Mouse (Mus musculus): ENCODE results near the gene Ddi1. TPM values are rescaled to one million over a fixed set of nuclear protein-coding genes. Genes with fewer than 3 reads are reported as not detected.

Ddi1 gene
- polyA plus RNA-seq (2015; fragmentation: Nextera tagmentation; extraction: Ambion mirVana): 0.05 and 0.07 TPM in 2 replicates

DNA sequence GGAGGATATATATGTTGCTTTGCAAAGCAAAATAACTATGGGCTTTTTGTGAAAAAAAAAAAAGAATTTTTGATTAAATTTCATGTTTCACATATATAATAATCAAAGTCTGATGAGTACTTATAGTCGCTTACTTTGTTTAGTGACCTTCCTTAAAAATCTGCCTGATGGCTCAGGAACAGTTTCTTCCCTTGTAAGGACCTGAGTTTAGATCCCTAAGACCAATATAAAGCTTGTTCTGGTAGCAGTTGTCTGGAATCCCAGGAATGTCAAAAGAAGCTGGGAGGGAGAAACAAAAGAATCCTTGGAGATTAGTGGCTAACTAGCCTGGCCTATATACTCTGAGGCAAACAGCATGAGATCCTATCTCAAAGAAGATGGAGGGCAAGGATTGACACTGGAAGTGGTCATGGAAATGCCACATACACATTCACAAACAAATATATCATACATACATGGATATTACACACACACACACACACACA is at the start of gene Ddi1:
Gene Ddi1 (minus strand): TSS at position 51 of the 485 bp plus-strand sequence.
- H3K27me3 ChIP-seq (replicated peaks; ENCODE audit: control insufficient read depth, insufficient read depth, low read length): no peaks in the 10 kb centered on the region
- H3K27ac ChIP-seq (ENCODE audit: low read length): no peak within 1 kb of the TSS
- no peaks in the 10 kb centered on the region; the same call in 1 of the 2 replicates for H3K4me1 ChIP-seq (ENCODE audit: control insufficient read depth, insufficient read depth, low read length)
- no peak within 1 kb of the TSS for H3K4me2 ChIP-seq (ENCODE audit: low read depth, low read length)
- ATAC-seq: no peak
- H3K36me3 ChIP-seq (ENCODE audit: control insufficient read depth, insufficient read depth, low read length): no peaks in the 10 kb centered on the region
- 67% methylated on average over 1 of the region's 1 CpGs for WGBS
- H3K9ac ChIP-seq (ENCODE audit: low read depth, low read length): no peak within 1 kb of the TSS
- no peaks in the 10 kb centered on the region for H3K9me3 ChIP-seq (ENCODE audit: control insufficient read depth, low read length)
- H3K4me3 ChIP-seq (ENCODE audit: low read length): no peak within 1 kb of the TSS

- no peaks in the 10 kb centered on the region for H3K36me3 ChIP-seq (ENCODE audit: control insufficient read depth, insufficient read depth, low read length)
- no peak overlapping the region for H3K4me2 ChIP-seq (ENCODE audit: low read depth, low read length)
- 50% methylated on average over 1 of the region's 1 CpGs for WGBS
- no peaks in the 10 kb centered on the region for H3K9me3 ChIP-seq (ENCODE audit: control insufficient read depth, low read length)
- H3K27me3 ChIP-seq (replicated peaks; ENCODE audit: control insufficient read depth, insufficient read depth, low read length): no peaks in the 10 kb centered on the region
- H3K4me1 ChIP-seq (ENCODE audit: control insufficient read depth, insufficient read depth, low read length): no peaks in the 10 kb centered on the region
- no peak overlapping the region for H3K27ac ChIP-seq (ENCODE audit: low read length)
- H3K9ac ChIP-seq (ENCODE audit: low read depth, low read length): no peak overlapping the region
- H3K4me3 ChIP-seq (ENCODE audit: low read length): no peak overlapping the region
- no peak for ATAC-seq
These were observed 47.5 kb upstream of the Ddi1 start for GRCm38 (mm10) chr9:6317114-6317513.

- Histone ChIP-seq H3K4me1 (ENCODE audit: control insufficient read depth, insufficient read depth, low read length) (no peaks in the 10 kb centered on the region), H3K36me3 (ENCODE audit: control insufficient read depth, insufficient read depth, low read length) (no peaks in the 10 kb centered on the region), H3K27me3 (replicated peaks; ENCODE audit: control insufficient read depth, insufficient read depth, low read length) (no peaks in the 10 kb centered on the region), H3K9me3 (ENCODE audit: control insufficient read depth, low read length) (no peaks in the 10 kb centered on the region), H3K27ac (ENCODE audit: low read length) (no peak overlapping the region), H3K4me2 (ENCODE audit: low read depth, low read length) (no peak overlapping the region), H3K4me3 (ENCODE audit: low read length) (no peak overlapping the region), H3K9ac (ENCODE audit: low read depth, low read length) (no peak overlapping the region)
- ATAC-seq: no peak
- WGBS: 92% methylated on average over 3 of the region's 3 CpGs
These were observed 36.2 kb upstream of the Ddi1 start for GRCm38 (mm10) chr9:6305847-6306246.

GRCm38 (mm10) chr9:6304590-6304989 is 34.9 kb upstream of the Ddi1 start:
- WGBS: 82% methylated on average over 3 of the region's 3 CpGs
- no peak overlapping the region for H3K4me3 ChIP-seq (ENCODE audit: low read length)
- no peak for ATAC-seq
- H3K4me2 ChIP-seq (ENCODE audit: low read depth, low read length): no peak overlapping the region
- H3K4me1 ChIP-seq (ENCODE audit: control insufficient read depth, insufficient read depth, low read length): no peaks in the 10 kb centered on the region
- no peak overlapping the region for H3K9ac ChIP-seq (ENCODE audit: low read depth, low read length)
- no peaks in the 10 kb centered on the region for H3K36me3 ChIP-seq (ENCODE audit: control insufficient read depth, insufficient read depth, low read length)
- no peaks in the 10 kb centered on the region for H3K27me3 ChIP-seq (replicated peaks; ENCODE audit: control insufficient read depth, insufficient read depth, low read length)
- no peaks in the 10 kb centered on the region for H3K9me3 ChIP-seq (ENCODE audit: control insufficient read depth, low read length)
- H3K27ac ChIP-seq (ENCODE audit: low read length): no peak overlapping the region

DNA sequence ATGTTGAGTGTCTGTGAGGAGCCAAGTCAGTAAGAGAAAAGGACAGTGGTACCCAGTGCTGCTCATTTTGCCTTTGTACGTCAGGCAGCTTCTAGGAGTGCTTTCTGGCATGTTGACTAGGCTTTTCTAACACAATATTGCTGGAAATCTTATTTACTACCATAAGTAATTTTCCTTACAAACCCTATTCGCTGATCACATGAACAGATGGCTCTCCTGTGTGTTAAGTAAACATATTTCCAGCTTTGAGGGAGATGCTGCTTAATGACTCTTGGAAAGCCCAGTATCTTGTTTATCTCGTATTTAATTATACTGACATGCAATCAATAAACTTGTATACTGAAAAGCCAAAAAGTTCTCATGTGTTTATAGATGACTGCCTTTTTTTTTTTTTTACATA is 32.4 kb upstream of the Ddi1 start:
- H3K9ac ChIP-seq (ENCODE audit: low read depth, low read length): no peak overlapping the region
- 56% methylated on average over 3 of the region's 3 CpGs for WGBS
- H3K4me2 ChIP-seq (ENCODE audit: low read depth, low read length): no peak overlapping the region
- no peak for ATAC-seq
- no peaks in the 10 kb centered on the region for H3K9me3 ChIP-seq (ENCODE audit: control insufficient read depth, low read length)
- H3K4me1 ChIP-seq (ENCODE audit: control insufficient read depth, insufficient read depth, low read length): no peaks in the 10 kb centered on the region
- no peak overlapping the region for H3K4me3 ChIP-seq (ENCODE audit: low read length)
- H3K27ac ChIP-seq (ENCODE audit: low read length): no peak overlapping the region
- no peaks in the 10 kb centered on the region for H3K27me3 ChIP-seq (replicated peaks; ENCODE audit: control insufficient read depth, insufficient read depth, low read length)
- no peaks in the 10 kb centered on the region for H3K36me3 ChIP-seq (ENCODE audit: control insufficient read depth, insufficient read depth, low read length)

GRCm38 (mm10) chr9:6298547-6298946 is 28.9 kb upstream of the Ddi1 start:
- H3K4me3 ChIP-seq (ENCODE audit: low read length): no peak overlapping the region
- 76% methylated on average over 2 of the region's 2 CpGs for WGBS
- H3K9ac ChIP-seq (ENCODE audit: low read depth, low read length): no peak overlapping the region
- H3K4me2 ChIP-seq (ENCODE audit: low read depth, low read length): no peak overlapping the region
- H3K27me3 ChIP-seq (replicated peaks; ENCODE audit: control insufficient read depth, insufficient read depth, low read length): no peaks in the 10 kb centered on the region
- no peak for ATAC-seq
- H3K36me3 ChIP-seq (ENCODE audit: control insufficient read depth, insufficient read depth, low read length): no peaks in the 10 kb centered on the region
- H3K27ac ChIP-seq (ENCODE audit: low read length): no peak overlapping the region
- no peaks in the 10 kb centered on the region for H3K4me1 ChIP-seq (ENCODE audit: control insufficient read depth, insufficient read depth, low read length)
- H3K9me3 ChIP-seq (ENCODE audit: control insufficient read depth, low read length): no peaks in the 10 kb centered on the region

- H3K27ac ChIP-seq (ENCODE audit: low read length): no peak overlapping the region
- no peak overlapping the region for H3K4me2 ChIP-seq (ENCODE audit: low read depth, low read length)
- ATAC-seq: no peak
- H3K9me3 ChIP-seq (ENCODE audit: control insufficient read depth, low read length): no peaks in the 10 kb centered on the region
- H3K4me3 ChIP-seq (ENCODE audit: low read length): no peak overlapping the region
- H3K27me3 ChIP-seq (replicated peaks; ENCODE audit: control insufficient read depth, insufficient read depth, low read length): no peaks in the 10 kb centered on the region
- no peak overlapping the region for H3K9ac ChIP-seq (ENCODE audit: low read depth, low read length)
- WGBS: 36% methylated on average over 2 of the region's 2 CpGs
- H3K4me1 ChIP-seq (ENCODE audit: control insufficient read depth, insufficient read depth, low read length): no peaks in the 10 kb centered on the region
- H3K36me3 ChIP-seq (ENCODE audit: control insufficient read depth, insufficient read depth, low read length): no peaks in the 10 kb centered on the region
These were observed 19.6 kb upstream of the Ddi1 start for GRCm38 (mm10) chr9:6289211-6289696.

DNA sequence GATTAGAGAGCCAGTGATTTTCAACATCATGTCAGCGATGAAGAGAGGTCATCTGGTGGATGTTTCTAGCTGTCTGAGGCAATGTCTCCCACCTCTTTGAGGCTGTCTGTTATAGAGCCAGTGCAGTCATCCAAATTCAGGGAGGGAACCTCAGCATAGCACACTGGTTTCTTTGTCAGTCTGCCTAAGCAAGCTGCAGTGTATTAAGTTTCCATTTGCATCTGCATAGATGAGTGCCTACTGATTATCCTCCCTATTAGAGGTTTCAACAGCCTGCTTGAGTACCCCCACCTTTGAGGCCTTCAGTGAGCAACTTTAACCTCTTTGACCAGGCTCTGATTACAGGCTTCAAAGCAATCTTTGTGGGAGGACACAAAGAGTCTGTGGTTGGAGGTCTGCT is 17.1 kb upstream of the Ddi1 start:
- no peak overlapping the region for H3K9ac ChIP-seq (ENCODE audit: low read depth, low read length)
- no peak overlapping the region for H3K27ac ChIP-seq (ENCODE audit: low read length)
- H3K9me3 ChIP-seq (ENCODE audit: control insufficient read depth, low read length): no peaks in the 10 kb centered on the region
- no peak for ATAC-seq
- H3K36me3 ChIP-seq (ENCODE audit: control insufficient read depth, insufficient read depth, low read length): no peaks in the 10 kb centered on the region
- no peaks in the 10 kb centered on the region for H3K4me1 ChIP-seq (ENCODE audit: control insufficient read depth, insufficient read depth, low read length)
- no peaks in the 10 kb centered on the region for H3K27me3 ChIP-seq (replicated peaks; ENCODE audit: control insufficient read depth, insufficient read depth, low read length)
- 69% methylated on average over 1 of the region's 1 CpGs for WGBS
- no peak overlapping the region for H3K4me3 ChIP-seq (ENCODE audit: low read length)
- no peak overlapping the region for H3K4me2 ChIP-seq (ENCODE audit: low read depth, low read length)

DNA sequence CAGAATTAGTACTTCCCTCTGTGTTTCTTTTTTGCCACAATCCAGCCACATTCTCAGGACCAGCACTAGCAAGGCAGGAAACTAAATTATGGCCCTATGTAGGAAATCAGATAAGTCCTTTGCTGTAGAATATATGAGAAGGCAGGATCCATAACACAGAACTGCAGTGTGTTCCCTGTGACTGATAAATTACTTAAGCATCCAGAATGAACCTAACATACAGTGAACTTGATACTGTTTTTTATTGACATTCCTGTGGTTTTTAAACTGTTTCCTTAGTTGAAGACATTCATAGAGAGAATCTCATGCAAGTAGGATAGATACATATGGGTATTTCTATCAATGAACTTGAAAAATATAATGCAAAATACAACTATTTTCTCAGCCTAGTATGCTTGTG is 7.9 kb upstream of the Ddi1 start:
- H3K4me2 ChIP-seq (ENCODE audit: low read depth, low read length): no peak overlapping the region
- no peak overlapping the region for H3K4me3 ChIP-seq (ENCODE audit: low read length)
- H3K4me1 ChIP-seq (ENCODE audit: control insufficient read depth, insufficient read depth, low read length): no peaks in the 10 kb centered on the region
- no peak for ATAC-seq
- no peak overlapping the region for H3K9ac ChIP-seq (ENCODE audit: low read depth, low read length)
- H3K27ac ChIP-seq (ENCODE audit: low read length): no peak overlapping the region
- H3K27me3 ChIP-seq (replicated peaks; ENCODE audit: control insufficient read depth, insufficient read depth, low read length): no peaks in the 10 kb centered on the region
- no peaks in the 10 kb centered on the region for H3K9me3 ChIP-seq (ENCODE audit: control insufficient read depth, low read length)
- no peaks in the 10 kb centered on the region for H3K36me3 ChIP-seq (ENCODE audit: control insufficient read depth, insufficient read depth, low read length)

DNA sequence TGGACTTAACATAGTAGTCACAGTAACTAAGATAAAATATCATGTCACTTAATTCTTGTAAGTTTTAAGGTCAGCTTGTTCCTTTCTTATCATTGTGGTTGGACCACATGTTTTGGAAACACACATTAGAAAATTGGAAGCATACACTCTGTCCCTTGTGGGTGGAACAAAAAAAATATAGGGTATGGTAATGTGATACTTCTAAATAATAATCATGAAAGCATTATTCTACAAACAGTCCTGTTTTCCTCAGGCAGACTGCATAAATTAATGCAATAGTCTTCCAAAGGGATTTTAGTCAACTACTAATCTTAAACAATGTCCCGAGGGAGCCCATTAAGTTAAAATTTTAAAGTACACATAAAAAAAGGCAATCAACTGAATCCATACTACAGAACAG is 6.7 kb upstream of the Ddi1 start:
- no peak overlapping the region for H3K9ac ChIP-seq (ENCODE audit: low read depth, low read length)
- H3K27ac ChIP-seq (ENCODE audit: low read length): no peak overlapping the region
- no peaks in the 10 kb centered on the region for H3K4me1 ChIP-seq (ENCODE audit: control insufficient read depth, insufficient read depth, low read length)
- H3K27me3 ChIP-seq (replicated peaks; ENCODE audit: control insufficient read depth, insufficient read depth, low read length): no peaks in the 10 kb centered on the region
- H3K36me3 ChIP-seq (ENCODE audit: control insufficient read depth, insufficient read depth, low read length): no peaks in the 10 kb centered on the region
- no peak overlapping the region for H3K4me3 ChIP-seq (ENCODE audit: low read length)
- ATAC-seq: no peak
- H3K4me2 ChIP-seq (ENCODE audit: low read depth, low read length): no peak overlapping the region
- WGBS: 69% methylated on average over 1 of the region's 1 CpGs
- no peaks in the 10 kb centered on the region for H3K9me3 ChIP-seq (ENCODE audit: control insufficient read depth, low read length)
